Mouse (Mus musculus): Measurements from ENCODE around the gene Med17. TPM values are rescaled to one million over a fixed set of nuclear protein-coding genes. Genes with fewer than 3 reads are reported as not detected.

The Med17 gene
- polyA plus RNA-seq (2017; shearing (Covaris generic)): 51.6 TPM

DNA sequence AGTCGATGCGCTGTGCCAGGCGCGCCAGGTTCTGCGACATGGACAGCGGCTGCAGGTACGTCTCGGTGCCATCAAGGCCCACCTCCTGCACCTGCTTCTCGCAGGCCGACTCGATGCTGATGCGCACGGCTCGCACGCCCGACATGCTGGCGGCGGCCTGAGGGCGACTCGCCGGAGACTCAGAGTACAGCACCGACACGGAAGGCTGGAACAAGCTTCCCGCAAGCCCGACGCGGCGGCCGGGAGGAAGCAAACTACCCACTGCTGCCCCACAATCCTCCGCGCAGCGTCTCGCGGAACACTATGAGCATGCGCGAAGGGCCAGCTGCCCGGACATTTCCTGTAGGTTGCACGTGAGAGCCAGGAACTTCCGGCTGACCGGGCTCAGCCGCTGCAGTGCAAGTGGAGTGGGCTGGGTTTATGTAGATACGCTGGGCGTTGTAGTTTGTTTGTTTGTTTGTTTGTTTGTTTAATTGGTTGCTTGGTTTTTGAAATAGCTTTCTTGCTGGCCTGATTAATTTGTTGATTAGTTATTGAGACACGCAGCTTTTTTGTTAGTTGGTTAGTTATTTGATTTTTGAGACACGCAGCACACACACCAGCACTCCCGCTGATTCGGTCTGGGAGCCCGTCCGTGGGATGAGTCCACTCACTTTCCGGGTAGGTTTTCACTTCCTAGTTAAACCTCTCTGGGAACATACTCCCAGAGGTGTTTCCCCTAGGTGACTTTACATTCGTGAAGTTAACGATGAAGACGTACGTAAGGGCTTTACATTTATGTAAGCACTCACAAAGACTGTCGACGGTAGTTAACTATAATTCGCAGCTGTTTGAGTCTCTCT lies at the start of gene Med17:
Med17 (minus strand) TSS at position 283 of the 842 bp plus-strand sequence.

DNA sequence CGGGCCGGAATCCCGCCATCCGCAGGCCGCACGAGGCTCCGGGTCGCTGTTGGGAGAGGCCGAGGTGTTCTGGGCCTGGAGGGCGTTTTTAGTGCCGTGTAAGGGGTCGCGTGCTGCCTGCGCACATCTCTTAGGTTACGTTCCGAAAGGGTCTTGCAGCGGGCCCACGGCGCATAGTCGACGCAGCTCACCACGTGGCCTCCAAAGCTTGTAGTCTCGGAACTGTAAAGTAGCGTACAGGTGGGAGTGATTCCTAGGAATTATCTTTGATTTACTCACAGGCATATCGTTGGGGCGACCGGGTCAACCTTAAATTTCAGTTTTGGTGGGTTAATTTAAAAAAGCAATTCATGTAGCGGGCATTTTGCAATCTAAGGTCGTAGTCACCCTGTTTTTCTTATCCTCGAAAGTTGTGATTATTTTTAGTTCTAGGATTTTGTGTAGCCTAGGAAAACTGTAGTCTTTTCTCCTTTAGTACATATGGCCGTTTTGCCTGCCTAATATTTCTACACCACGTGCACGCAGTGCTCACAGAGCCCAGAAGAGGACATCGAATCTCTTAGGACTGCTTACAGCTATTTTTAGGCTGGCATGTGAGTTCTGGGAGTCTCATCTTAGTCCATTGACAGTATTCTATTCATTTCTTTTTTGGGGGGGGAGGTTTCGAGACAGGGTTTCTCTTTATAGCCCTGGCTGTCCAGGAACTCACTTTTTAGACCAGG lies 26.8 kb upstream of the Med17 start, which contains the start of gene 4931406C07Rik:
4931406C07Rik (minus strand) TSS at position 51 of the 722 bp plus-strand sequence.

DNA sequence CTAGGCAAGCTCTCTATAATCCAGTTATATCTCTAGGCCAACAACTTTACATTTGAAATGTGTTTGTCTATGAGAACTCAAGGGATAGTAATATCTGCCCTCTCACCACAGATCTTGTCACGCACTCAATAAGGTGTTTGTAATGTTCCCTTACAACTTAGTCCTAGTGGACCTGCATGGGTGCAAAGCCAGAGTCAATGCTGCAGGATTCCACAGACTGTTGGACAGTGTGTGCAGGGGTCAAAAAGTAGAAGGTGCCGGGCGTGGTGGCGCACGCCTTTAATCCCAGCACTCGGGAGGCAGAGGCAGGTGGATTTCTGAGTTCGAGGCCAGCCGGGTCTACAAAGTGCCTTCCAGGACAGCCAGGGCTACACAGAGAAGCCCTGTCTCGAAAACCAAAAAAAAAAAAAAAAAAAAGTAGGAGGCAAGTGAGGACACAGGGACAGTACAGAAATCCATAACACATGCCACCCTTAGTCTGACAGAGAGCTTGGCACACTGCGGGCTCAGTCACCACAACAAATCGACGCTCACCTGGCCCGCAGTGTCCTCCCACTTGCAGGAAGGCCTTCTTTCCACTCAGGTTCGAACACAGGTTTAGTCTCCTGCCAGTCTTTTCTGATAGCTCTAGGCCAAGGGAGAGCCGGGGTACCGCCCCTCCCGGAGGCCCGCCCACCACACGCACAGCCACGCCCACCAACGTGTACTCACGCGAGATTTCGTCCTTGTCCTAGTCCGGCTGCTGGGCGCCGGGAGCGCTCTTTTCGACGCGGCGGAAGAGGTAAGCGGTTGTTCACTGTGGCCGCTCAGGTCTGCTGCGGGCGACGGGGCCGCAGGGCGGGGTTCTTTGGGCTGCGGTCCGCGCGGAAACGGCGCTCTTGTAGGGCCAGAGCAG lies 26.0 kb upstream of the Med17 start, which contains the start of gene Taf1d:
Taf1d (plus strand) TSS at position 712 of the 895 bp plus-strand sequence.

DNA sequence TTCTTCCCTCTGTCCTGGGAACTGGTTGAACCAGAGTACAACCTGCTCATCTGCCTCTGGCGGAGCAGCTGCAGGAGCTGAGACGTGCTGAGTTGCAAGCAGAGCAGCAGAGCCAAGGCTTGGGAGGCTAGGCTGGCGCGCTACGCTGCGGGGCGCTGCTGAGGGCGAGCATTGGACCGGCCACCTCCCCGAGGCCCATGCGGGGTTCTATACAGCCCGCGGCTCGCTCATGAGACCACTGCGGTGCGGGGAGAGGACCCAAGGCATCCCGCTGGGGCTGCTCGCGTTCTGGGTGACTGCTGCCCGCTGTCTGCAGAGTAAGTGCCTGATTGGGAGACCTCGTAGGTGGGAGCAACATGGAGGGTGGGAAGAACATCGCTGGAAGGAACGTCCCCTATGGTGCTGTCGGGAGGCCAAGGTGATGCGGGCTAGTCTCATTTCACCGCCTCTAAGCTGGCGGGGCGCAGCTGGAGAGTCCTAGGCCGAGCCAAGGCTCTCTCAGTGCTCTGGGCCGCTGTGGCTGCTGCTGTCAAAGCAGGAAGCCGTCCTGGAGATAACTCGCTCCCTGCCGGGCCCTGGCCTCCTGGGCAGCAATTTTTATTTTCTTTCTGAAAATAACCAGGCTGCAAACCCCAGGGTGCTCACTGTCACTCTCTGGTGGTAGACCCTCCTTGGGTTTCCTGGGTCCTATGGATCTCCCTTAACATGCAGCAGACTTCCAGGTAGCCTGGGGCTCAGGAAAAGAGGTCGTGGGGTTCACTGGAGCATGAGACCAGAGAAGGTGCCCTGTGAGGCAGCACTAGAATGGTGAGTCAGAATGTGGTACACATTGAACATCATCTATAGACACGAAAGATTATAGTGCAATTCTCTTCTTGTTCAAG lies 40.4 kb downstream of the Med17 start, which contains the start of gene Vstm5:
Vstm5 (plus strand) TSS at position 4 of the 884 bp plus-strand sequence.

Other genes with a start within 250 kb of the Med17 start
- 109 TPM for gene Panx1, start 234.5 kb downstream of the Med17 start, polyA plus RNA-seq (2017; shearing (Covaris generic))
- gene Hephl1, start 167.8 kb downstream of the Med17 start, polyA plus RNA-seq (2017; shearing (Covaris generic)): not detected
- not detected for gene Vstm5, start 40.9 kb downstream of the Med17 start, polyA plus RNA-seq (2017; shearing (Covaris generic))
- 144 TPM for gene Taf1d, start 26.3 kb upstream of the Med17 start, polyA plus RNA-seq (2017; shearing (Covaris generic))
- 1.5 TPM for gene 4931406C07Rik, start 26.5 kb upstream of the Med17 start, polyA plus RNA-seq (2017; shearing (Covaris generic))
- 19.2 TPM for gene Cep295, start 77.9 kb upstream of the Med17 start, polyA plus RNA-seq (2017; shearing (Covaris generic))
- 13.6 TPM for gene Smco4, start 213.5 kb upstream of the Med17 start, polyA plus RNA-seq (2017; shearing (Covaris generic))

Data from naive thymus-derived CD4-positive, alpha-beta T cell, adult 5 months (primary cell).